In genomic region chr2:120464091-120464490, GRCm38 (mm10) we compare ENCODE assay signal across 18 mouse cellular contexts. TPM values are rescaled to one million over a fixed set of nuclear protein-coding genes. Genes with fewer than 3 reads are reported as not detected.
A peak's percentile ranks its signal among the peaks of the same experiment; 100 is the strongest.
DNase-seq lines count a peak whose midpoint lies in the region; TF ChIP-seq lines count a peak whose summit lies in the region.
"Had no signal": no experiment of that assay in that cellular context is flagged by ENCODE, and none has a peak within 500 bp of the region (broad histone marks: within the 10 kb centered on the region; RNA-seq: fewer than 3 reads in every experiment).

No protein-coding gene starts in this region.

- peaks cover 11% of the 10 kb centered on the region; the same call in 1 of the 2 replicates for H3K4me1 ChIP-seq in heart, embryonic 10.5 days
- H3K4me1 ChIP-seq in heart, adult 2 months (ENCODE audit: control insufficient read depth, insufficient read depth, low read length) = peaks cover 3% of the 10 kb centered on the region
- H3K4me1 ChIP-seq: forebrain, embryonic 12.5 days; midbrain, embryonic 13.5 days; neural tube, embryonic 13.5 days had no signal

- no peaks in the 10 kb centered on the region for H3K9me3 ChIP-seq in heart, embryonic 10.5 days
- H3K9me3 ChIP-seq: forebrain, embryonic 12.5 days; midbrain, embryonic 13.5 days; neural tube, embryonic 13.5 days had no signal

- WGBS in heart, embryonic 10.5 days = 72% methylated on average over 8 of the region's 8 CpGs
- WGBS in heart, adult 2 months = 65% methylated on average over 8 of the region's 8 CpGs

- no peaks in the 10 kb centered on the region for H3K79me2 ChIP-seq in heart, adult 2 months (replicated peaks; ENCODE audit: control insufficient read depth, insufficient read depth, low read length)
- H3K79me2 ChIP-seq in myocyte (ENCODE audit: control insufficient read depth, insufficient read depth) = no peaks in the 10 kb centered on the region

- TF ChIP-seq POLR2A in heart, adult 2 months (IDR thresholded peaks at IDR 0.05; ENCODE audit: insufficient read depth, low read depth, low read length) = no peak
- TF ChIP-seq POLR2A in myocyte (IDR thresholded peaks at IDR 0.05; ENCODE audit: insufficient read length, low read depth) = no peak

- H3K4me3 ChIP-seq in heart, embryonic 10.5 days = no peak overlapping the region
- no peak overlapping the region for H3K4me3 ChIP-seq in heart, adult 2 months
- H3K4me3 ChIP-seq in gastrocnemius, adult 2 months = peak overlapping the region; percentile 75
- H3K4me3 ChIP-seq in myocyte = peak overlapping the region; percentile 8
- H3K4me3 ChIP-seq: forebrain, embryonic 12.5 days; midbrain, embryonic 13.5 days; neural tube, embryonic 13.5 days had no signal

- DNase-seq in heart, embryonic 10.5 days (ENCODE audit: low spot score) = no peak
- DNase-seq in heart, adult 2 months = no peak
- DNase-seq in ovary, postnatal 10 days (ENCODE audit: low spot score) = peak; percentile 10
- DNase-seq in ovary, adult 18-20 months (ENCODE audit: low spot score) = no peak
- peak; percentile 87 for DNase-seq in gastrocnemius, adult 2 months
- DNase-seq in right cerebral cortex, postnatal 14 days = no peak
- DNase-seq in embryo, embryonic 10.5 days (ENCODE audit: low spot score) = no peak
- DNase-seq: adrenal gland, postnatal 25 days; B cell, adult 2 months; cerebellum, adult 2 months; cerebellum, postnatal 36 days; kidney, adult 11 months; thymus, postnatal 14 days had no signal

- no peak overlapping the region for H3K9ac ChIP-seq in heart, adult 2 months (ENCODE audit: low read depth, low read length)
- H3K9ac ChIP-seq: forebrain, embryonic 12.5 days; midbrain, embryonic 13.5 days; neural tube, embryonic 13.5 days had no signal

- no peak for TF ChIP-seq EP300 in heart, adult 2 months (IDR thresholded peaks at IDR 0.05; ENCODE audit: insufficient read depth, low read depth, low read length)

- H3ac ChIP-seq in myocyte (ENCODE audit: control insufficient read depth, insufficient read length) = no peak overlapping the region

- no peaks in the 10 kb centered on the region for H3K27me3 ChIP-seq in heart, embryonic 10.5 days (ENCODE audit: insufficient read depth, poor library complexity, severe bottlenecking)
- no peaks in the 10 kb centered on the region for H3K27me3 ChIP-seq in heart, adult 2 months (ENCODE audit: control insufficient read depth, insufficient read depth, low read length)
- H3K27me3 ChIP-seq in myocyte (ENCODE audit: control insufficient read depth, insufficient read depth, insufficient read length) = no peaks in the 10 kb centered on the region
- H3K27me3 ChIP-seq: forebrain, embryonic 12.5 days; midbrain, embryonic 13.5 days; neural tube, embryonic 13.5 days had no signal

- no peak for TF ChIP-seq CTCF in heart, adult 2 months (IDR thresholded peaks at IDR 0.05)
- TF ChIP-seq CTCF in gastrocnemius, adult 2 months (IDR thresholded peaks at IDR 0.05) = no peak

- H3K36me3 ChIP-seq in heart, embryonic 10.5 days = no peaks in the 10 kb centered on the region
- H3K36me3 ChIP-seq in heart, adult 2 months (ENCODE audit: control insufficient read depth, insufficient read depth, low read length) = no peaks in the 10 kb centered on the region
- no peaks in the 10 kb centered on the region for H3K36me3 ChIP-seq in myocyte (ENCODE audit: control insufficient read depth, insufficient read depth)
- H3K36me3 ChIP-seq: forebrain, embryonic 12.5 days; midbrain, embryonic 13.5 days; neural tube, embryonic 13.5 days had no signal

- intact Hi-C loops in heart, adult 2 months (cut with DNase I) = no loop called here
- intact Hi-C loops in gastrocnemius, adult 2 months (cut with DNase I) = loop anchor here (2.0 kb wide), 1 partner anchor 59 kb away; the partner anchor contains the start of gene Tmem87a

- peak overlapping the region; percentile 41 for H3K4me2 ChIP-seq in myocyte (ENCODE audit: low read depth)
- H3K4me2 ChIP-seq: forebrain, embryonic 12.5 days; midbrain, embryonic 13.5 days; neural tube, embryonic 13.5 days had no signal

- H3K27ac ChIP-seq in heart, embryonic 10.5 days = peak overlapping the region; percentile 63; the same call in 1 of the 2 replicates
- no peak overlapping the region for H3K27ac ChIP-seq in heart, adult 2 months
- H3K27ac ChIP-seq in gastrocnemius, adult 2 months = peak overlapping the region; percentile 98
- H3K27ac ChIP-seq: forebrain, embryonic 12.5 days; midbrain, embryonic 13.5 days; neural tube, embryonic 13.5 days; stomach, postnatal 0 days had no signal

TF ChIP-seq in myocyte, 11 proteins besides CTCF, POLR2A, EP300 and RAD21:
- TF ChIP-seq POLR2AphosphoS2 (IDR thresholded peaks at IDR 0.05; ENCODE audit: insufficient read length, low read depth) (no peak), MYOD1 (IDR thresholded peaks at IDR 0.05; ENCODE audit: control insufficient read depth in 1 of 3, insufficient read length in 2 of 3, low read depth in 2 of 3) (no peak), TCF12 (IDR thresholded peaks at IDR 0.05; ENCODE audit: insufficient read depth, poor library complexity, severe bottlenecking) (no peak), REST (IDR thresholded peaks at IDR 0.05; ENCODE audit: insufficient read depth, insufficient read length) (no peak), MAX (IDR thresholded peaks at IDR 0.05; ENCODE audit: low read depth) (no peak), USF1 (IDR thresholded peaks at IDR 0.05; ENCODE audit: low read depth) (no peak), SRF (IDR thresholded peaks at IDR 0.05; ENCODE audit: control insufficient read depth, insufficient read length, low read depth) (no peak), E2F4 (IDR thresholded peaks at IDR 0.05; ENCODE audit: insufficient read depth) (no peak), MYOG (IDR thresholded peaks at IDR 0.05; ENCODE audit: control insufficient read depth in 1 of 3, insufficient read depth in 1 of 3, insufficient read length in 2 of 3, low read depth in 2 of 3) (no peak), TCF3 (IDR thresholded peaks at IDR 0.05; ENCODE audit: insufficient read length, low read depth) (no peak), CEBPB (IDR thresholded peaks at IDR 0.05; ENCODE audit: insufficient read depth, poor library complexity, severe bottlenecking) (no peak)
TF ChIP-seq in myocyte: peak in this region for 0.

RNA-seq across cellular contexts. Expression of gene Capn3, which starts 8.3 kb away (rescaled TPM):
- 5.2 and 6.3 TPM in 2 replicates for polyA plus RNA-seq in heart, embryonic 10.5 days (2016; fragmentation: Nextera tagmentation; extraction: Ambion mirVana)
- total RNA-seq in heart, adult 2 months (2021) = 1 to 10 TPM; 1.5 to 1.9 TPM
- polyA plus RNA-seq in heart, adult 2 months (2012; rRNA removed) = 2.6 and 3.0 TPM in 2 replicates
- total RNA-seq in gastrocnemius, adult 2 months (2021) = 100 to 1,000 TPM; 126 to 149 TPM
- 15.9 TPM for polyA plus RNA-seq in myocyte (2012; fragmentation: generic; extraction: Trizol)

Comparison
In these comparisons a context has a peak if more than half of its experiments do, and no peak if none do; other contexts are left out.
1. DNase-seq: peak in ovary, postnatal 10 days (single experiment) and gastrocnemius, adult 2 months (single experiment); none in heart, embryonic 10.5 days (single experiment), heart, adult 2 months (0 of 2), ovary, adult 18-20 months (single experiment), right cerebral cortex, postnatal 14 days (single experiment) and embryo, embryonic 10.5 days (single experiment).
2. H3K4me3 ChIP-seq: peak in gastrocnemius, adult 2 months (single experiment) and myocyte (single experiment); none in heart, embryonic 10.5 days (single experiment) and heart, adult 2 months (single experiment).